Mouse (Mus musculus): ENCODE measurements around the gene Mboat2. TPM values are rescaled to one million over a fixed set of nuclear protein-coding genes. Genes with fewer than 3 reads are reported as not detected.

The Mboat2 gene
- total and polyA plus RNA-seq, 3 experiments: 0.20 to 1.6 (median 0.98) TPM

DNA sequence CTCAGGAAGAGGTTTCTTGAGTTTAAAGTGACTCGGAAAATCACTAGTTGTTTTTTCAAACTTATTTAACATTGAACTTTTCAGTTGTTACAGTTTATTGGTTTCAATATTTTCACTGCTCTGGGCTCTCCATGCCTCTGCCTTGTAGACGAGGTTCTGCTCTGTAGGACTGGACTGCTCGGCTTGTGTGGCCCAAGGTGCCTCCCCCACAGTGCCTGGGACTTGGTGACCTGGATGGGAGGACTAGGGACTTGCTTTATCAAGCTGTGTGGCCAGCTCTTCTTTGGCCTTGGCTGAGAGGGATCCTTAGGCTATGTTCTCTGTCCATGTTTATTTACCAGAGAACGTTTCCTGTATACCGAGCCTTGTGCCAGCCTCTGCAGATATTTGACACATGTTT, 17.4 kb downstream of the Mboat2 start:
- Histone ChIP-seq H3K4me3 (ENCODE audit: low read depth, low read length) (no peak overlapping the region), H3K36me3 (replicated peaks) (peaks cover 15% of the 10 kb centered on the region), H3K4me1 (ENCODE audit: insufficient read depth, low read depth, low read length) (peaks cover 10% of the 10 kb centered on the region), H3K9me3 (replicated peaks) (no peaks in the 10 kb centered on the region), H3K27me3 (ENCODE audit: insufficient read depth, low read length) (no peaks in the 10 kb centered on the region)
- TF ChIP-seq GATA2 (IDR thresholded peaks at IDR 0.05; ENCODE audit: borderline replicate concordance, low read depth, low read length) (no peak), CTCF (IDR thresholded peaks at IDR 0.05; ENCODE audit: low read depth, low read length) (no peak), TAL1 (conservative IDR thresholded peaks at IDR 0.05; ENCODE audit: low read depth, low read length) (no peak), GATA1 (IDR thresholded peaks at IDR 0.05; ENCODE audit: borderline replicate concordance, low read length) (no peak), POLR2AphosphoS5 (IDR thresholded peaks at IDR 0.05; ENCODE audit: insufficient replicate concordance, low read depth, low read length) (no peak)
- ATAC-seq (ENCODE audit: extremely low read depth, insufficient number of reproducible peaks, low FRiP score, poor library complexity, severe bottlenecking): no peak
- DNase-seq (ENCODE audit: low spot score): no peak

- H3K27me3 ChIP-seq (ENCODE audit: insufficient read depth, low read length): no peaks in the 10 kb centered on the region
- TF ChIP-seq CTCF (IDR thresholded peaks at IDR 0.05; ENCODE audit: low read depth, low read length): no peak
- no peak for TF ChIP-seq POLR2AphosphoS5 (IDR thresholded peaks at IDR 0.05; ENCODE audit: insufficient replicate concordance, low read depth, low read length)
- no peak for TF ChIP-seq TAL1 (conservative IDR thresholded peaks at IDR 0.05; ENCODE audit: low read depth, low read length)
- TF ChIP-seq GATA2 (IDR thresholded peaks at IDR 0.05; ENCODE audit: borderline replicate concordance, low read depth, low read length): no peak
- no peak for TF ChIP-seq GATA1 (IDR thresholded peaks at IDR 0.05; ENCODE audit: borderline replicate concordance, low read length)
- peaks cover 6% of the 10 kb centered on the region for H3K36me3 ChIP-seq (replicated peaks)
- no peak for DNase-seq (ENCODE audit: low spot score)
- H3K4me3 ChIP-seq (ENCODE audit: low read depth, low read length): no peak overlapping the region
- peaks cover 17% of the 10 kb centered on the region for H3K4me1 ChIP-seq (ENCODE audit: insufficient read depth, low read depth, low read length)
- no peak for ATAC-seq (ENCODE audit: extremely low read depth, insufficient number of reproducible peaks, low FRiP score, poor library complexity, severe bottlenecking)
- H3K9me3 ChIP-seq (replicated peaks): no peaks in the 10 kb centered on the region
These were observed 26.7 kb downstream of the Mboat2 start for GRCm38 (mm10) chr12:24857354-24857753.

GRCm38 (mm10) chr12:24859357-24859756, 28.7 kb downstream of the Mboat2 start:
- ATAC-seq (ENCODE audit: extremely low read depth, insufficient number of reproducible peaks, low FRiP score, poor library complexity, severe bottlenecking) (no peak), DNase-seq (ENCODE audit: low spot score) (no peak)
- H3K36me3 ChIP-seq (replicated peaks): peaks cover 6% of the 10 kb centered on the region
- H3K9me3 ChIP-seq (replicated peaks): no peaks in the 10 kb centered on the region
- TF ChIP-seq POLR2AphosphoS5 (IDR thresholded peaks at IDR 0.05; ENCODE audit: insufficient replicate concordance, low read depth, low read length): no peak
- no peak for TF ChIP-seq CTCF (IDR thresholded peaks at IDR 0.05; ENCODE audit: low read depth, low read length)
- no peak for TF ChIP-seq TAL1 (conservative IDR thresholded peaks at IDR 0.05; ENCODE audit: low read depth, low read length)
- TF ChIP-seq GATA1 (IDR thresholded peaks at IDR 0.05; ENCODE audit: borderline replicate concordance, low read length): no peak
- no peak for TF ChIP-seq GATA2 (IDR thresholded peaks at IDR 0.05; ENCODE audit: borderline replicate concordance, low read depth, low read length)
- peaks cover 17% of the 10 kb centered on the region for H3K4me1 ChIP-seq (ENCODE audit: insufficient read depth, low read depth, low read length)
- H3K27me3 ChIP-seq (ENCODE audit: insufficient read depth, low read length): no peaks in the 10 kb centered on the region
- no peak overlapping the region for H3K4me3 ChIP-seq (ENCODE audit: low read depth, low read length)

DNA sequence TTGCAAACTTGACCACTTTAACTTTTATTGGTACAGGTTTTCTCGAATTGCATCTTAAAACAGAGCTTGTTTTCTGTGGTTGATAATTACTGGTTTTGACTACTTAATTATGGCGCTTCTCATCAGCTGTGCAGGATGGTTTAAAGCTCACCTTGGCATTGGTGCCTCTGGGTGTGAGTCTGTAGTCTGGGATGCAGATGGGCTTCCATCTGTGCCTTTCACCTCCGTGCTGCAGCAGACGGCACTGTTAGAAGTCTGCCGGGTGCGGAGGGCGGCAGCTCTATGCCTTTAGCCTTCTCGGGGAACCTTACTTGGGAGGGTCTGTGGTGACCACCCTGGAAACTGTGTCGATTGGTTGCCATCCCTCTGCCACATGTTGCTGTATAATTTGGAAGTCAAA, 29.8 kb downstream of the Mboat2 start:
- TF ChIP-seq CTCF (IDR thresholded peaks at IDR 0.05; ENCODE audit: low read depth, low read length) (no peak), TAL1 (conservative IDR thresholded peaks at IDR 0.05; ENCODE audit: low read depth, low read length) (no peak)
- H3K4me1 ChIP-seq (ENCODE audit: insufficient read depth, low read depth, low read length): peaks cover 15% of the 10 kb centered on the region

DNA sequence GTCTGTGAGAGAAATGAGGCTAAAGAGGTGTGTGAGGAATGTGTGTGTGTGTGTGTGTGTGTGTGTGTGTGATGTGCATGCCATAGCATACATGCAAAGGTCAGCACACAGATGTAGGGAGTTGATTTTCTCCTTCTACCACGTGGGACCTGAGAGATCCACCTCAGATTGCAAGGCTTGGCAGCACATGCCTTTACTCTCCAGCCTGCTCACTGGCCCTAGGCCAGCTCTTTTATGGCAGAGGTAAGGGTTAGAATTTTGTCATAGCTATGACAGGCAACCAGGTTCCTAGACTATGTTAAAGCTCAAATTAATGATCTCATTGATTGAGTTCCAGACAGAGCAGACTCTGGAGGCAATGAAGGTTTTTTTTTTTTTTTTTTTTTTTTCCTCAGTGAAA, 33.1 kb downstream of the Mboat2 start:
- no peak for DNase-seq (ENCODE audit: low spot score)
- H3K27me3 ChIP-seq (ENCODE audit: insufficient read depth, low read length): no peaks in the 10 kb centered on the region
- no peak for ATAC-seq (ENCODE audit: extremely low read depth, insufficient number of reproducible peaks, low FRiP score, poor library complexity, severe bottlenecking)
- TF ChIP-seq GATA1 (IDR thresholded peaks at IDR 0.05; ENCODE audit: borderline replicate concordance, low read length) (no peak), TAL1 (conservative IDR thresholded peaks at IDR 0.05; ENCODE audit: low read depth, low read length) (no peak)
- peaks cover 23% of the 10 kb centered on the region for H3K4me1 ChIP-seq (ENCODE audit: insufficient read depth, low read depth, low read length)
- peaks cover 3% of the 10 kb centered on the region for H3K36me3 ChIP-seq (replicated peaks)
- H3K9me3 ChIP-seq (replicated peaks): no peaks in the 10 kb centered on the region
- H3K4me3 ChIP-seq (ENCODE audit: low read depth, low read length): no peak overlapping the region

More for the DNA sequence above, 29.8 kb downstream of the Mboat2 start:
- ATAC-seq (ENCODE audit: extremely low read depth, insufficient number of reproducible peaks, low FRiP score, poor library complexity, severe bottlenecking) (no peak), DNase-seq (ENCODE audit: low spot score) (no peak)
- no peaks in the 10 kb centered on the region for H3K9me3 ChIP-seq (replicated peaks)
- H3K4me3 ChIP-seq (ENCODE audit: low read depth, low read length): no peak overlapping the region
- H3K27me3 ChIP-seq (ENCODE audit: insufficient read depth, low read length): no peaks in the 10 kb centered on the region
- H3K36me3 ChIP-seq (replicated peaks): peaks cover 9% of the 10 kb centered on the region

GRCm38 (mm10) chr12:24866645-24867044, 36.0 kb downstream of the Mboat2 start:
- no peak for TF ChIP-seq GATA1 (IDR thresholded peaks at IDR 0.05; ENCODE audit: borderline replicate concordance, low read length)
- TF ChIP-seq CTCF (IDR thresholded peaks at IDR 0.05; ENCODE audit: low read depth, low read length): no peak
- TF ChIP-seq TAL1 (conservative IDR thresholded peaks at IDR 0.05; ENCODE audit: low read depth, low read length): no peak
- TF ChIP-seq POLR2AphosphoS5 (IDR thresholded peaks at IDR 0.05; ENCODE audit: insufficient replicate concordance, low read depth, low read length): no peak
- no peak for TF ChIP-seq GATA2 (IDR thresholded peaks at IDR 0.05; ENCODE audit: borderline replicate concordance, low read depth, low read length)
- H3K4me3 ChIP-seq (ENCODE audit: low read depth, low read length): no peak overlapping the region
- ATAC-seq (ENCODE audit: extremely low read depth, insufficient number of reproducible peaks, low FRiP score, poor library complexity, severe bottlenecking): no peak
- H3K4me1 ChIP-seq (ENCODE audit: insufficient read depth, low read depth, low read length): peaks cover 23% of the 10 kb centered on the region
- peaks cover 12% of the 10 kb centered on the region for H3K36me3 ChIP-seq (replicated peaks)
- H3K27me3 ChIP-seq (ENCODE audit: insufficient read depth, low read length): no peaks in the 10 kb centered on the region
- H3K9me3 ChIP-seq (replicated peaks): no peaks in the 10 kb centered on the region
- DNase-seq (ENCODE audit: low spot score): no peak

DNA sequence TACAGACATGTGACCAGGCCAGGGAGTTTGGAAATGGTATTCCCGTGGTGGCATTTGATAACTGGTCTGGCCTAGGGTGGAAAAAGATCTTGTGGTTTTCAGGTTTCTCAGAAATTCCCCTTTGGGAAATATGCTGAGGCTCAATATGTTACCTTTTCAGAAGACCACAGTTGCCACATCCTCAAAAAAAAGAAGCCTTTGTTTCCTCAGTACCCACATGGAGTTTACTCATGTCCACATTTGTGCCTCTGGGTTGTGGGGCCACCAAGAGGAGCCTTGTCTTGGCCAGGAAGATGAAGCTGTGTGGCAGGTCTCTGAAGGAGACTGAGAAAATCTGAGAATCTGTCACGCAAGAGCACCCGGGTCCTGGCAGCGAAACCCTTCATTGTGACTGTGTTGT, 38.0 kb downstream of the Mboat2 start:
- no peaks in the 10 kb centered on the region for H3K9me3 ChIP-seq (replicated peaks)
- no peak for ATAC-seq (ENCODE audit: extremely low read depth, insufficient number of reproducible peaks, low FRiP score, poor library complexity, severe bottlenecking)
- no peaks in the 10 kb centered on the region for H3K27me3 ChIP-seq (ENCODE audit: insufficient read depth, low read length)
- peaks cover 12% of the 10 kb centered on the region for H3K36me3 ChIP-seq (replicated peaks)
- H3K4me3 ChIP-seq (ENCODE audit: low read depth, low read length): no peak overlapping the region
- TF ChIP-seq POLR2AphosphoS5 (IDR thresholded peaks at IDR 0.05; ENCODE audit: insufficient replicate concordance, low read depth, low read length): no peak
- no peak for TF ChIP-seq GATA2 (IDR thresholded peaks at IDR 0.05; ENCODE audit: borderline replicate concordance, low read depth, low read length)
- no peak for TF ChIP-seq TAL1 (conservative IDR thresholded peaks at IDR 0.05; ENCODE audit: low read depth, low read length)
- no peak for DNase-seq (ENCODE audit: low spot score)
- H3K4me1 ChIP-seq (ENCODE audit: insufficient read depth, low read depth, low read length): peaks cover 33% of the 10 kb centered on the region
